Mouse (Mus musculus): ENCODE measurements around the gene Mrps27.
"Not testable (repeated sequence)": the region's sequence is repeated elsewhere in the genome, so short reads cannot be mapped to it uniquely, and the experiment has no call there.

Gene Mrps27

GRCm38 (mm10) chr13:99344599-99345575 lies at the start of gene Mrps27, which contains the start of gene Ptcd2:
Gene Mrps27, plus strand, starts transcription at chr13:99344786.
Gene Ptcd2, minus strand, starts transcription at chr13:99344705.
- peak; percentile 98 to 99 for DNase-seq

- no peak for DNase-seq
Measured at GRCm38 (mm10) chr13:99299921-99300320, 44.7 kb upstream of the Mrps27 start.

- no peak for DNase-seq
Measured at GRCm38 (mm10) chr13:99303846-99304245, 40.7 kb upstream of the Mrps27 start.

GRCm38 (mm10) chr13:99304365-99304764 lies 40.2 kb upstream of the Mrps27 start:
- no peak for DNase-seq

- DNase-seq, result no peak
Measured at GRCm38 (mm10) chr13:99305186-99305585, 39.4 kb upstream of the Mrps27 start.

- DNase-seq, result no peak
Measured at GRCm38 (mm10) chr13:99306164-99306563, 38.4 kb upstream of the Mrps27 start.

GRCm38 (mm10) chr13:99307930-99308359 lies 36.6 kb upstream of the Mrps27 start:
- DNase-seq, result peak in 1 of 2 experiments; percentile 68

- DNase-seq, result no peak
Measured at GRCm38 (mm10) chr13:99308393-99308792, 36.2 kb upstream of the Mrps27 start.

GRCm38 (mm10) chr13:99314098-99314497 lies 30.5 kb upstream of the Mrps27 start:
- DNase-seq, result no peak

- DNase-seq, result no peak
Measured at GRCm38 (mm10) chr13:99314657-99315181, 29.9 kb upstream of the Mrps27 start.

- no peak for DNase-seq
Measured at GRCm38 (mm10) chr13:99316366-99316765, 28.2 kb upstream of the Mrps27 start.

- peak; percentile 37 to 79 for DNase-seq
Measured at GRCm38 (mm10) chr13:99317058-99317457, 27.5 kb upstream of the Mrps27 start.

GRCm38 (mm10) chr13:99320453-99320852 lies 24.1 kb upstream of the Mrps27 start:
- DNase-seq, result no peak

GRCm38 (mm10) chr13:99322915-99323314 lies 21.7 kb upstream of the Mrps27 start:
- DNase-seq, result not testable (repeated sequence)

GRCm38 (mm10) chr13:99323632-99324336 lies 20.8 kb upstream of the Mrps27 start:
- peak in 1 of 2 experiments; percentile 12 for DNase-seq

- DNase-seq, result not testable (repeated sequence)
Measured at GRCm38 (mm10) chr13:99324337-99324685, 20.3 kb upstream of the Mrps27 start.

- DNase-seq, result no peak
Measured at GRCm38 (mm10) chr13:99331255-99331654, 13.3 kb upstream of the Mrps27 start.

- DNase-seq, result no peak
Measured at GRCm38 (mm10) chr13:99337510-99337909, 7.1 kb upstream of the Mrps27 start.

GRCm38 (mm10) chr13:99341504-99341903 lies 3.1 kb upstream of the Mrps27 start:
- DNase-seq, result no peak

- DNase-seq, result peak in 1 of 2 experiments; percentile 8
Measured at GRCm38 (mm10) chr13:99343876-99344598, 549 bp upstream of the Mrps27 start.

GRCm38 (mm10) chr13:99350009-99350408 lies 5.4 kb downstream of the Mrps27 start:
- no peak for DNase-seq

- no peak for DNase-seq
Measured at GRCm38 (mm10) chr13:99351186-99351585, 6.6 kb downstream of the Mrps27 start.

- no peak for DNase-seq
Measured at GRCm38 (mm10) chr13:99351596-99351995, 7.0 kb downstream of the Mrps27 start.
